Mouse (Mus musculus) thymus, postnatal 0 days (tissue): Measurements from ENCODE around the gene Tctn1. TPM values are rescaled to one million over a fixed set of nuclear protein-coding genes. Genes with fewer than 3 reads are reported as not detected.

Experiments
- DNase-seq: peaks from one replicate; pipeline ENCODE4 v3.0.0-alpha.2; 2015; ENCODE audit warnings: low spot score
- polyA plus RNA-seq: library from polyadenylated mRNA; unstranded; fragments of >200 nt; fragmentation: Nextera tagmentation; extraction: Ambion mirVana; gene quantifications from 2 replicates; pipeline ENCODE4 v1.2.1, GENCODE M21; 2015

The Tctn1 gene
- polyA plus RNA-seq, 1 experiment from 2014 or later = 3.3 TPM

- DNase-seq = peak; percentile 44
Measured at GRCm38 (mm10) chr5:122285767-122286150, 21.5 kb upstream of the Tctn1 start.

- peak; percentile 52 for DNase-seq
Measured at GRCm38 (mm10) chr5:122285029-122285766, 20.9 kb upstream of the Tctn1 start.

- peak; percentile 94 for DNase-seq
Measured at GRCm38 (mm10) chr5:122284183-122285028, 20.1 kb upstream of the Tctn1 start, which contains the start of gene Pptc7. Gene Pptc7 (plus strand): TSS chr5:122284365.

- DNase-seq = no peak
Measured at GRCm38 (mm10) chr5:122283828-122284182, 19.5 kb upstream of the Tctn1 start.

- DNase-seq = no peak
Measured at GRCm38 (mm10) chr5:122280827-122281462, 16.7 kb upstream of the Tctn1 start.

- DNase-seq = no peak
Measured at GRCm38 (mm10) chr5:122280422-122280826, 16.2 kb upstream of the Tctn1 start.

GRCm38 (mm10) chr5:122279799-122280421 lies 15.7 kb upstream of the Tctn1 start:
- no peak for DNase-seq

- no peak for DNase-seq
Measured at GRCm38 (mm10) chr5:122278946-122279345, 14.7 kb upstream of the Tctn1 start.

GRCm38 (mm10) chr5:122274785-122275184 lies 10.5 kb upstream of the Tctn1 start:
- DNase-seq = peak; percentile 91

- no peak for DNase-seq
Measured at GRCm38 (mm10) chr5:122272821-122273220, 8.6 kb upstream of the Tctn1 start.

GRCm38 (mm10) chr5:122268858-122269604 lies 4.8 kb upstream of the Tctn1 start:
- no peak for DNase-seq

- peak; percentile 66 for DNase-seq
Measured at GRCm38 (mm10) chr5:122267899-122268298, 3.6 kb upstream of the Tctn1 start.

GRCm38 (mm10) chr5:122267136-122267535 lies 2.9 kb upstream of the Tctn1 start:
- DNase-seq = no peak

- no peak for DNase-seq
Measured at GRCm38 (mm10) chr5:122265942-122266341, 1.7 kb upstream of the Tctn1 start.

- DNase-seq = peak; percentile 57
Measured at GRCm38 (mm10) chr5:122265187-122265586, 927 bp upstream of the Tctn1 start.

- peak; percentile 52 for DNase-seq
Measured at GRCm38 (mm10) chr5:122262104-122262503, 2.2 kb downstream of the Tctn1 start.

- peak; percentile 34 for DNase-seq
Measured at GRCm38 (mm10) chr5:122258027-122258741, 6.1 kb downstream of the Tctn1 start.

GRCm38 (mm10) chr5:122251895-122252606 lies 12.2 kb downstream of the Tctn1 start:
- no peak for DNase-seq

GRCm38 (mm10) chr5:122249281-122249680 lies 15.0 kb downstream of the Tctn1 start:
- DNase-seq = no peak
